Mouse (Mus musculus) heart, embryonic 12.5 days (tissue): ENCODE measurements around the gene Rgs17. TPM values are rescaled to one million over a fixed set of nuclear protein-coding genes. Genes with fewer than 3 reads are reported as not detected.

ENCODE experiments used
- ATAC-seq: fragments of 200-750 bp; cut with Nextera tagmentation; 2 replicates; pipeline ENCODE4 v1.8.0; 2017; ENCODE audit warnings: moderate TSS enrichment, moderate library complexity; ENCODE audit not compliant: insufficient number of reproducible peaks, low FRiP score
- H3K27ac ChIP-seq: fragments of 300-500 bp; sonication (generic); 2 replicates; pipeline ENCODE4 v1.5.1; 2016; ENCODE audit warnings: mild to moderate bottlenecking, moderate library complexity; ENCODE audit not compliant: poor library complexity, severe bottlenecking
- H3K27me3 ChIP-seq: fragments of 300-500 bp; sonication (generic); replicated peaks from 2 replicates; pipeline ENCODE4 v1.6.1; 2016; ENCODE audit warnings: mild to moderate bottlenecking, moderate library complexity
- H3K36me3 ChIP-seq: fragments of 300-500 bp; sonication (generic); 2 replicates; pipeline ENCODE4 v1.6.1; 2016; ENCODE audit warnings: mild to moderate bottlenecking, moderate library complexity
- H3K4me1 ChIP-seq: fragments of 300-500 bp; sonication (generic); replicated peaks from 2 replicates; pipeline ENCODE4 v1.6.1; 2016; ENCODE audit warnings: mild to moderate bottlenecking
- H3K4me2 ChIP-seq: fragments of 300-500 bp; sonication (generic); 2 replicates; pipeline ENCODE4 v1.6.1; 2016; ENCODE audit warnings: mild to moderate bottlenecking, moderate library complexity
- H3K4me3 ChIP-seq: fragments of 300-500 bp; sonication (generic); 2 replicates; pipeline ENCODE4 v1.5.1; 2016; ENCODE audit warnings: mild to moderate bottlenecking
- H3K9ac ChIP-seq: fragments of 300-500 bp; sonication (generic); 2 replicates; pipeline ENCODE4 v1.6.1; 2016; ENCODE audit warnings: mild to moderate bottlenecking, moderate library complexity
- H3K9me3 ChIP-seq: fragments of 300-500 bp; sonication (generic); replicated peaks from 2 replicates; pipeline ENCODE4 v1.6.1; 2016; ENCODE audit warnings: mild to moderate bottlenecking, moderate library complexity
- WGBS: fragments of 180-500 bp; shearing (Covaris S2); methylation state at CpG from one replicate; pipeline ENCODE4 v1.1.7; 2016; 5-methylcytosine and 5-hydroxymethylcytosine counted together
- polyA plus RNA-seq: library from polyadenylated mRNA; unstranded; fragments of >200 nt; fragmentation: Nextera tagmentation; extraction: Ambion mirVana; gene quantifications from 2 replicates; pipeline ENCODE4 v1.2.1, GENCODE M21; 2016

The Rgs17 gene
- polyA plus RNA-seq, 1 experiment from 2014 or later = 1.3 TPM

DNA sequence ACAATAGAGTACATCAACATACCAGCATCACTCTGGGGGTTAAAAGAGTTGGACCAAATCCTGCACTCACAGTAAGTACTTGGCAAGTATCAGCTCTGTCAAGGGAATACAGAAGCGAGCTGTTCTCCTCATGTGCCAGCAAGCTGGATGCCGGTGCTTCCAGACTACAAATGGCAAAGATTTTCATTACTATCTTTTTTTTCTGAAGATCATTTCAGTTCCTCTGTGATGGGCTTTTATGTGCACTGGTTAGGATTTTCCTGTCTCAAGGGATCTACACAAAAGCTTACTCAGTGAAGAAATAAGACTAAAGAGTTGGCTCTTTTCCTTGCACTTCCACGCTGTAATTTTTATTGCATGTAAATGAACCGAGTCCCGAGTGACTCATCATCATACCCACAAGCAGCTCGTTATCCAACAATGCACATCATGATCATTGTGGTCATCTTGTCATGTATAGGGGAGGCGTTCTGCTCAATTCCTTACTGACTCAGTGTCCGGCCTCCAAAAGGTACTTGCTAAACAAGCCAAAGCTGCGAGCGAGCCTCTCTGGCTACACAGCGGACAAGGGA lies 54.1 kb downstream of the Rgs17 start:
- 79% methylated on average over 11 of the region's 11 CpGs for WGBS
- Histone ChIP-seq H3K9me3 (no peaks in the 10 kb centered on the region), H3K4me2 (no peak overlapping the region), H3K4me1 (no peaks in the 10 kb centered on the region), H3K36me3 (no peaks in the 10 kb centered on the region), H3K4me3 (no peak overlapping the region), H3K27me3 (no peaks in the 10 kb centered on the region), H3K9ac (no peak overlapping the region), H3K27ac (no peak overlapping the region)
- ATAC-seq = no peak

DNA sequence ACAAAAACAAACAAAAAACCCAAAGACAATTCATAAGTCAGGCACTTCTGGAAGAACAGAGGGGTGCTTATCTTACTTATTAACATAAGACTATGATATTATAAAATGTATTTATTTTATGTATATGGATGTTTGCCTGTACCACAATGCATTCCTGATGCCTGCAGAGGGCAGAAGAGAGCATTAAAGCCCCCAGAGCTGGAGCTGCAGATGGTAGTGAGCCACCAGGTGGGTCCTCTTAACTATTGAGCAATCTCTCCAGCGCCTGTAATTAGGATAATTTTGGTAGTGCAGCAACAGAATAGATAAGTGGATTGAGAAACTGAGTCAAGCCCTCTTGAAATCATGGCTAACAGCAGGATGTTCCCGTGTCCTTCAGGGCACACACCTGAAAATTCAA lies 56.2 kb downstream of the Rgs17 start:
- H3K4me3 ChIP-seq = no peak overlapping the region
- H3K4me1 ChIP-seq = no peaks in the 10 kb centered on the region
- H3K27ac ChIP-seq = no peak overlapping the region
- no peak overlapping the region for H3K4me2 ChIP-seq
- WGBS = 53% methylated on average over 2 of the region's 2 CpGs
- no peak overlapping the region for H3K9ac ChIP-seq
- ATAC-seq = no peak
- no peaks in the 10 kb centered on the region for H3K27me3 ChIP-seq
- no peaks in the 10 kb centered on the region for H3K36me3 ChIP-seq
- 0 out of 2 replicates have a peak, but pooled peaks cover 2% of the 10 kb centered on the region for H3K9me3 ChIP-seq

DNA sequence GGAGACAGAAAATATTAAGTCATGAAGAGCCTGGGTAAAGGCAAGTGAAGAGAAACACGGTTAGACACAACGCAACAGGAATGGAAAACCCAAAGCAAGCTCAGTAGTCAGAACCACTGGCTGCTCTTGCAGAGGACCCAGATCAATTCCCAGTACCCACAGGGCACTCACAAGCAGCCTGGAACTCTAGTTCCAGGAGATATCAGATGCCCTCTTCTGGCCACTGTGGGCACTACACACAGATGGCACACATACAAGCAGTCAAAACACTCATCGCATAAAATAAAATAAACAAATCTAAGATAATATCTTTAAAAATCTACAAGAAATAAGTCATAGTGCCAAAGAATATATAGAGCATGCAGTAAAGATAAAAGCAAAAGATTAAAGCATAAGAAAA lies 59.5 kb downstream of the Rgs17 start:
- Histone ChIP-seq H3K4me3 (no peak overlapping the region), H3K4me2 (no peak overlapping the region), H3K27me3 (no peaks in the 10 kb centered on the region), H3K9ac (no peak overlapping the region), H3K27ac (no peak overlapping the region), H3K9me3 (0 out of 2 replicates have a peak, but pooled peaks cover 2% of the 10 kb centered on the region), H3K36me3 (no peaks in the 10 kb centered on the region), H3K4me1 (no peaks in the 10 kb centered on the region)
- ATAC-seq = no peak
- 97% methylated on average over 3 of the region's 3 CpGs for WGBS

GRCm38 (mm10) chr10:5860849-5861248 lies 61.4 kb downstream of the Rgs17 start:
- Histone ChIP-seq H3K4me2 (no peak overlapping the region), H3K4me1 (no peaks in the 10 kb centered on the region), H3K27me3 (no peaks in the 10 kb centered on the region), H3K9me3 (0 out of 2 replicates have a peak, but pooled peaks cover 2% of the 10 kb centered on the region), H3K9ac (no peak overlapping the region), H3K27ac (no peak overlapping the region), H3K4me3 (no peak overlapping the region), H3K36me3 (no peaks in the 10 kb centered on the region)
- no peak for ATAC-seq
- WGBS = 89% methylated on average over 3 of the region's 3 CpGs

GRCm38 (mm10) chr10:5859729-5860128 lies 62.5 kb downstream of the Rgs17 start:
- Histone ChIP-seq H3K4me2 (no peak overlapping the region), H3K4me3 (no peak overlapping the region), H3K4me1 (no peaks in the 10 kb centered on the region), H3K27me3 (no peaks in the 10 kb centered on the region), H3K9me3 (0 out of 2 replicates have a peak, but pooled peaks cover 2% of the 10 kb centered on the region), H3K27ac (no peak overlapping the region), H3K36me3 (no peaks in the 10 kb centered on the region), H3K9ac (no peak overlapping the region)
- WGBS = 72% methylated on average over 4 of the region's 4 CpGs
- ATAC-seq = no peak

GRCm38 (mm10) chr10:5857996-5858549 lies 64.1 kb downstream of the Rgs17 start:
- Histone ChIP-seq H3K4me1 (no peaks in the 10 kb centered on the region), H3K36me3 (no peaks in the 10 kb centered on the region), H3K27me3 (no peaks in the 10 kb centered on the region), H3K27ac (no peak overlapping the region), H3K9ac (no peak overlapping the region), H3K9me3 (0 out of 2 replicates have a peak, but pooled peaks cover 2% of the 10 kb centered on the region), H3K4me2 (no peak overlapping the region), H3K4me3 (no peak overlapping the region)
- 60% methylated on average over 10 of the region's 10 CpGs for WGBS
- ATAC-seq = no peak

GRCm38 (mm10) chr10:5853290-5853868 lies 68.8 kb downstream of the Rgs17 start:
- Histone ChIP-seq H3K9me3 (no peaks in the 10 kb centered on the region), H3K27me3 (no peaks in the 10 kb centered on the region), H3K9ac (no peak overlapping the region), H3K4me1 (no peaks in the 10 kb centered on the region), H3K4me2 (no peak overlapping the region), H3K27ac (no peak overlapping the region), H3K36me3 (no peaks in the 10 kb centered on the region), H3K4me3 (no peak overlapping the region)
- no peak for ATAC-seq
- WGBS = 84% methylated on average over 8 of the region's 8 CpGs

DNA sequence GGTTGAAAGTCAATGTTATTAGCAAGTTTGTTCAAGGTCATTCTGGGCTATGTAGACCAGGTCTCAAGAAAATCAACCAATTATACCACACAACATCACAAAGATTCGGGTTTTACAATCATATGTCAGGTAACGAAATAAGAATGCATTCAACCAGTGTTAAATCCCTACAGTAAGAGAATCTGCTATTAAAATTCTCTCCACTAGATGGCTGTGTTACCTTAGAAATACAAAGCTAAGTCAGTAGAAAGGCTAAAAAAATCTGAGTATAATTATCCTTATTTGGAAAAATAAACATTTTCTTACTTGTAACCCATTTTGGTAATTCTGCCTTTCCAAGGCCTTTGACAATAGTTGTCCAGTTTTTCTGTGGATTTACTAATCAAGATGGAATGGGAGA lies 75.3 kb downstream of the Rgs17 start:
- 32% methylated on average over 2 of the region's 2 CpGs for WGBS
- Histone ChIP-seq H3K9ac (no peak overlapping the region), H3K4me3 (no peak overlapping the region), H3K36me3 (no peaks in the 10 kb centered on the region), H3K9me3 (no peaks in the 10 kb centered on the region), H3K4me2 (no peak overlapping the region), H3K4me1 (no peaks in the 10 kb centered on the region), H3K27ac (no peak overlapping the region), H3K27me3 (no peaks in the 10 kb centered on the region)
- no peak for ATAC-seq

DNA sequence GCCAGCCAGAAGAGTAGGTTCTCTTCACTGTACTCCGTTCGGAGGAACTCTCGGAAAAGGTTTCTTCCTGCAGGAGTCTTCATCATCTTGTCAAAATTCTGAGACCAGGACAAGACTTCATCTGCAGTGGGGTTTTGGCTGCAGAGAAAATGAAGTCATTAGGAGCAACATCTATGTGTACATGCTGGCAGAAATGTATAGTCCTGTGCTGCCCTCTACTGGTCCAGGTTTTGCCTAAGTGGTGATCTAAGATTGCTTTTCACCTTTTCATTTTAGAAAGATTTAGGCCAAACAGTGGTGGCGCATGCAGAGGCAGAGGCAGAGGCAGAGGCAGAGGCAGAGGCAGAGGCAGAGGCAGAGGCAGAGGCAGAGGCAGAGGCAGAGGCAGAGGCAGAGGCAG lies 80.8 kb downstream of the Rgs17 start:
- ATAC-seq = no peak
- Histone ChIP-seq H3K4me1 (no peaks in the 10 kb centered on the region), H3K27me3 (no peaks in the 10 kb centered on the region), H3K4me3 (no peak overlapping the region), H3K4me2 (no peak overlapping the region), H3K9ac (no peak overlapping the region), H3K36me3 (no peaks in the 10 kb centered on the region), H3K9me3 (no peaks in the 10 kb centered on the region), H3K27ac (no peak overlapping the region)
- WGBS = 78% methylated on average over 4 of the region's 4 CpGs

GRCm38 (mm10) chr10:5826336-5827025 lies 95.7 kb downstream of the Rgs17 start:
- Histone ChIP-seq H3K9me3 (no peaks in the 10 kb centered on the region), H3K4me1 (peaks cover 12% of the 10 kb centered on the region), H3K27me3 (no peaks in the 10 kb centered on the region), H3K9ac (no peak overlapping the region), H3K27ac (no peak overlapping the region), H3K4me3 (no peak overlapping the region), H3K36me3 (peaks cover 3% of the 10 kb centered on the region; the same call in 1 of the 2 replicates), H3K4me2 (no peak overlapping the region)
- 63% methylated on average over 6 of the region's 6 CpGs for WGBS
- no peak for ATAC-seq

GRCm38 (mm10) chr10:5824779-5825178 lies 97.4 kb downstream of the Rgs17 start:
- H3K4me2 ChIP-seq = peak overlapping the region; percentile 86
- WGBS = 1% methylated on average over 3 of the region's 3 CpGs
- H3K36me3 ChIP-seq = peaks cover 12% of the 10 kb centered on the region
- no peaks in the 10 kb centered on the region for H3K9me3 ChIP-seq
- peak overlapping the region; percentile 66 for H3K9ac ChIP-seq
- ATAC-seq = no peak
- H3K4me1 ChIP-seq = peaks cover 12% of the 10 kb centered on the region
- peak overlapping the region; percentile 91 for H3K27ac ChIP-seq
- no peaks in the 10 kb centered on the region for H3K27me3 ChIP-seq
- H3K4me3 ChIP-seq = peak overlapping the region; percentile 96
